Comparison of ENCODE assay signal across 8 mouse cellular contexts in the genomic region with DNA sequence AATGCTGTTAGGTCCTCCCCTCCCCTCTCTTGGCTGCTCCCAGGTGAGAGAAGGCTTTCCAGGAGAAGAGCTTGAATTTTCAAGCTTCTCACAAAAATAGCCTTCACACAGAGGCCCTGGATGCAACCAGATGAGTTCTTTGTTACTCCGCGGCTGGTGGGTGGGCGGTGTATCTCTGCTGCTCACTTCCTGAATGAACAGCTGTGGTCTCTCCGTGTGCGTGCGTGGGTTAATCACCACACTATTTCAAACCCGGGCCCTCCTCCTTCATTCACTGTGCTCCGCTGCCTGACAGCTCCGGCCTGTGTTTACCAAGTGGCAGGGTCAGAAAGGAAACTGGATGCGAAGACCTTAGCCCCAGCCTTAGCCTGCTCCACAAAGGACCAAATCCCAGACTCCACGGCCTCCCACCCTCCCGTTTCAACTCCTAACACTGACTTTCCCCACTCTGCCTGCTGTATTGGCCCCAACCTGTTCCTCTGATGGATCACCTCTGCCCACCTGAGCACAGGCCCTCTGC. TPM values are rescaled to one million over a fixed set of nuclear protein-coding genes. Genes with fewer than 3 reads are reported as not detected.
DNase-seq lines count a peak whose midpoint lies in the region; ATAC-seq lines count a peak whose summit lies in the region.

No protein-coding gene starts in this region.

- no peak overlapping the region for H3K4me2 ChIP-seq in midbrain, embryonic 14.5 days (ENCODE audit: low read length)
- H3K4me2 ChIP-seq in forebrain, embryonic 15.5 days (replicated peaks), result no peak overlapping the region
- H3K4me2 ChIP-seq in stomach, embryonic 14.5 days (replicated peaks; ENCODE audit: low read depth, low read length), result peak overlapping the region; percentile 11; the same call in 1 of the 2 replicates

- WGBS in midbrain, embryonic 10.5 days, result 54% methylated on average over 12 of the region's 12 CpGs
- 38% methylated on average over 12 of the region's 12 CpGs for WGBS in midbrain, embryonic 14.5 days
- 29% methylated on average over 12 of the region's 12 CpGs for WGBS in forebrain, embryonic 15.5 days
- 8% methylated on average over 12 of the region's 12 CpGs for WGBS in stomach, embryonic 14.5 days

- H3K4me1 ChIP-seq in midbrain, embryonic 10.5 days, result peaks cover 31% of the 10 kb centered on the region
- peaks cover 6% of the 10 kb centered on the region; the same call in 1 of the 2 replicates for H3K4me1 ChIP-seq in midbrain, embryonic 14.5 days (ENCODE audit: control insufficient read depth, insufficient read depth, low read length)
- peaks cover 24% of the 10 kb centered on the region for H3K4me1 ChIP-seq in forebrain, embryonic 15.5 days
- H3K4me1 ChIP-seq in stomach, embryonic 14.5 days (ENCODE audit: control insufficient read depth, insufficient read depth, low read length), result peaks cover 12% of the 10 kb centered on the region; the same call in 1 of the 2 replicates

- no peaks in the 10 kb centered on the region for H3K36me3 ChIP-seq in midbrain, embryonic 10.5 days
- no peaks in the 10 kb centered on the region for H3K36me3 ChIP-seq in midbrain, embryonic 14.5 days (ENCODE audit: control insufficient read depth, insufficient read depth, low read length)
- H3K36me3 ChIP-seq in forebrain, embryonic 15.5 days, result no peaks in the 10 kb centered on the region
- H3K36me3 ChIP-seq in stomach, embryonic 14.5 days (ENCODE audit: control insufficient read depth, insufficient read depth, low read length), result no peaks in the 10 kb centered on the region

- DNase-seq in midbrain, embryonic 10.5 days (ENCODE audit: low spot score), result no peak
- DNase-seq in midbrain, embryonic 14.5 days, result no peak
- DNase-seq in left cerebral cortex, adult 18-20 months (ENCODE audit: low spot score in 2 of 2), result peak; percentile 73 to 85
- DNase-seq in liver, result no peak
- no peak for DNase-seq in heart, postnatal 14 days

- no peaks in the 10 kb centered on the region for H3K9me3 ChIP-seq in midbrain, embryonic 10.5 days (replicated peaks)
- H3K9me3 ChIP-seq in midbrain, embryonic 14.5 days (ENCODE audit: control insufficient read depth, low read length), result no peaks in the 10 kb centered on the region
- H3K9me3 ChIP-seq in forebrain, embryonic 15.5 days, result no peaks in the 10 kb centered on the region
- H3K9me3 ChIP-seq in stomach, embryonic 14.5 days (ENCODE audit: control insufficient read depth, low read depth, low read length), result no peaks in the 10 kb centered on the region

- no peak overlapping the region for H3K9ac ChIP-seq in midbrain, embryonic 14.5 days (replicated peaks; ENCODE audit: low read length)
- no peak overlapping the region for H3K9ac ChIP-seq in forebrain, embryonic 15.5 days (replicated peaks)
- no peak overlapping the region for H3K9ac ChIP-seq in stomach, embryonic 14.5 days (replicated peaks; ENCODE audit: low read depth, low read length)

- intact Hi-C loops in heart, postnatal 14 days (cut with DNase I), result no loop called here

- no peak overlapping the region for H3K4me3 ChIP-seq in midbrain, embryonic 10.5 days
- no peak overlapping the region for H3K4me3 ChIP-seq in midbrain, embryonic 14.5 days (replicated peaks; ENCODE audit: low read depth, low read length)
- no peak overlapping the region for H3K4me3 ChIP-seq in forebrain, embryonic 15.5 days
- H3K4me3 ChIP-seq in stomach, embryonic 14.5 days (ENCODE audit: low read depth, low read length), result no peak overlapping the region

- H3K27me3 ChIP-seq in midbrain, embryonic 10.5 days (ENCODE audit: low read depth, poor library complexity, severe bottlenecking), result peaks cover 13% of the 10 kb centered on the region
- H3K27me3 ChIP-seq in midbrain, embryonic 14.5 days (ENCODE audit: control insufficient read depth, insufficient read depth, low read length), result no peaks in the 10 kb centered on the region
- H3K27me3 ChIP-seq in forebrain, embryonic 15.5 days, result no peaks in the 10 kb centered on the region
- H3K27me3 ChIP-seq in stomach, embryonic 14.5 days (ENCODE audit: control insufficient read depth, insufficient read depth, low read length), result no peaks in the 10 kb centered on the region

- H3K27ac ChIP-seq in midbrain, embryonic 10.5 days (replicated peaks), result peak overlapping the region; percentile 47
- no peak overlapping the region for H3K27ac ChIP-seq in midbrain, embryonic 14.5 days (replicated peaks; ENCODE audit: low read depth, low read length)
- peak overlapping the region; percentile 64 for H3K27ac ChIP-seq in forebrain, embryonic 15.5 days (replicated peaks)
- no peak overlapping the region; the same call in 1 of the 2 replicates for H3K27ac ChIP-seq in stomach, embryonic 14.5 days (ENCODE audit: low read length)

- no peak for ATAC-seq in midbrain, embryonic 14.5 days (ENCODE audit: low FRiP score, low TSS enrichment)
- ATAC-seq in forebrain, embryonic 15.5 days (replicated peaks), result no peak
- ATAC-seq in stomach, embryonic 14.5 days (ENCODE audit: insufficient number of reproducible peaks, insufficient read depth, low FRiP score, low read depth), result peak; percentile 30; the same call in 1 of the 2 replicates
- no peak for ATAC-seq in erythroblast, adult 5-6 weeks (replicated peaks; ENCODE audit: low FRiP score, poor library complexity, severe bottlenecking)

RNA-seq across cellular contexts. Expression of a gene that starts 3.5 kb away (rescaled TPM):
- polyA plus RNA-seq in midbrain, embryonic 10.5 days (2016; fragmentation: Nextera tagmentation; extraction: Ambion mirVana), result 13.8 and 20.6 TPM in 2 replicates
- 167 and 188 TPM in 2 replicates for polyA plus RNA-seq in midbrain, embryonic 14.5 days (2014; fragmentation: Nextera tagmentation; extraction: Ambion mirVana)
- 130 and 133 TPM in 2 replicates for polyA plus RNA-seq in forebrain, embryonic 15.5 days (2015; fragmentation: Nextera tagmentation; extraction: Ambion mirVana)
- total RNA-seq in left cerebral cortex, adult 18-20 months (2021), result 10 to 100 TPM; 80.7 to 90.7 TPM
- 15.7 and 18.3 TPM in 2 replicates for polyA plus RNA-seq in stomach, embryonic 14.5 days (2014; fragmentation: Nextera tagmentation; extraction: Ambion mirVana)
- total RNA-seq in heart, postnatal 14 days (2021), result 10 to 100 TPM; 39.6 to 60.9 TPM
- not detected in 2 replicates for total RNA-seq in erythroblast, adult 5-6 weeks (2015; ENCODE audit: low replicate concordance)
- not detected in 2 replicates for total RNA-seq in erythroblast, adult 5-6 weeks (2017; ENCODE audit: low replicate concordance)

RNA-seq across cellular contexts. Expression of a gene that starts 7.0 kb away (rescaled TPM):
- polyA plus RNA-seq in midbrain, embryonic 10.5 days (2016; fragmentation: Nextera tagmentation; extraction: Ambion mirVana), result 76.2 and 80.8 TPM in 2 replicates
- 67.7 and 74.2 TPM in 2 replicates for polyA plus RNA-seq in midbrain, embryonic 14.5 days (2014; fragmentation: Nextera tagmentation; extraction: Ambion mirVana)
- 89.8 and 91.2 TPM in 2 replicates for polyA plus RNA-seq in forebrain, embryonic 15.5 days (2015; fragmentation: Nextera tagmentation; extraction: Ambion mirVana)
- total RNA-seq in left cerebral cortex, adult 18-20 months (2021), result 10 to 100 TPM; 50.9 to 52.1 TPM
- polyA plus RNA-seq in stomach, embryonic 14.5 days (2014; fragmentation: Nextera tagmentation; extraction: Ambion mirVana), result 62.7 and 68.0 TPM in 2 replicates
- 1 to 10 TPM; 7.5 to 7.9 TPM for total RNA-seq in heart, postnatal 14 days (2021)
- 2.9 and 3.8 TPM in 2 replicates for total RNA-seq in erythroblast, adult 5-6 weeks (2015; ENCODE audit: low replicate concordance)
- 6.3 and 17.7 TPM in 2 replicates for total RNA-seq in erythroblast, adult 5-6 weeks (2017; ENCODE audit: low replicate concordance)

RNA-seq across cellular contexts. Expression of a gene that starts 27.7 kb away (rescaled TPM):
- 31.9 and 34.9 TPM in 2 replicates for polyA plus RNA-seq in midbrain, embryonic 10.5 days (2016; fragmentation: Nextera tagmentation; extraction: Ambion mirVana)
- 67.1 and 94.5 TPM in 2 replicates for polyA plus RNA-seq in midbrain, embryonic 14.5 days (2014; fragmentation: Nextera tagmentation; extraction: Ambion mirVana)
- polyA plus RNA-seq in forebrain, embryonic 15.5 days (2015; fragmentation: Nextera tagmentation; extraction: Ambion mirVana), result 82.5 and 84.5 TPM in 2 replicates
- 100 to 1,000 TPM; 201 TPM for total RNA-seq in left cerebral cortex, adult 18-20 months (2021)
- 29.9 and 37.2 TPM in 2 replicates for polyA plus RNA-seq in stomach, embryonic 14.5 days (2014; fragmentation: Nextera tagmentation; extraction: Ambion mirVana)
- 10 to 100 TPM; 23.0 to 28.8 TPM for total RNA-seq in heart, postnatal 14 days (2021)
- total RNA-seq in erythroblast, adult 5-6 weeks (2015; ENCODE audit: low replicate concordance), result 2.3 and 20.3 TPM in 2 replicates
- total RNA-seq in erythroblast, adult 5-6 weeks (2017; ENCODE audit: low replicate concordance), result 3.9 and 9.5 TPM in 2 replicates

RNA-seq across cellular contexts. Expression of a gene that starts 47.3 kb away (rescaled TPM):
- not detected in 2 replicates for polyA plus RNA-seq in midbrain, embryonic 10.5 days (2016; fragmentation: Nextera tagmentation; extraction: Ambion mirVana)
- polyA plus RNA-seq in midbrain, embryonic 14.5 days (2014; fragmentation: Nextera tagmentation; extraction: Ambion mirVana), result not detected in 2 replicates
- not detected in 2 replicates for polyA plus RNA-seq in forebrain, embryonic 15.5 days (2015; fragmentation: Nextera tagmentation; extraction: Ambion mirVana)
- total RNA-seq in left cerebral cortex, adult 18-20 months (2021), result not detected
- polyA plus RNA-seq in stomach, embryonic 14.5 days (2014; fragmentation: Nextera tagmentation; extraction: Ambion mirVana), result not detected in 2 replicates
- total RNA-seq in heart, postnatal 14 days (2021), result not detected
- not detected in 2 replicates for total RNA-seq in erythroblast, adult 5-6 weeks (2015; ENCODE audit: low replicate concordance)
- total RNA-seq in erythroblast, adult 5-6 weeks (2017; ENCODE audit: low replicate concordance), result not detected in 2 replicates

RNA-seq across cellular contexts. Expression of a gene that starts 54.6 kb away (rescaled TPM):
- polyA plus RNA-seq in midbrain, embryonic 10.5 days (2016; fragmentation: Nextera tagmentation; extraction: Ambion mirVana), result 68.6 and 75.1 TPM in 2 replicates
- polyA plus RNA-seq in midbrain, embryonic 14.5 days (2014; fragmentation: Nextera tagmentation; extraction: Ambion mirVana), result 28.3 and 36.9 TPM in 2 replicates
- 58.9 and 59.5 TPM in 2 replicates for polyA plus RNA-seq in forebrain, embryonic 15.5 days (2015; fragmentation: Nextera tagmentation; extraction: Ambion mirVana)
- total RNA-seq in left cerebral cortex, adult 18-20 months (2021), result 10 to 100 TPM; 19.9 to 22.2 TPM
- polyA plus RNA-seq in stomach, embryonic 14.5 days (2014; fragmentation: Nextera tagmentation; extraction: Ambion mirVana), result 75.4 and 90.0 TPM in 2 replicates
- 10 to 100 TPM; 20.4 to 27.0 TPM for total RNA-seq in heart, postnatal 14 days (2021)
- 17.6 and 41.7 TPM in 2 replicates for total RNA-seq in erythroblast, adult 5-6 weeks (2015; ENCODE audit: low replicate concordance)
- 23.6 and 52.2 TPM in 2 replicates for total RNA-seq in erythroblast, adult 5-6 weeks (2017; ENCODE audit: low replicate concordance)

Comparison
In these comparisons a context has a peak if more than half of its experiments do, and no peak if none do; other contexts are left out.
1. H3K27ac ChIP-seq: peak in midbrain, embryonic 10.5 days (single experiment) and forebrain, embryonic 15.5 days (single experiment); none in midbrain, embryonic 14.5 days (single experiment) and stomach, embryonic 14.5 days (single experiment).
2. DNase-seq: peak in left cerebral cortex, adult 18-20 months (2 of 2); none in midbrain, embryonic 10.5 days (single experiment), midbrain, embryonic 14.5 days (single experiment), liver (single experiment) and heart, postnatal 14 days (0 of 2).